Mouse (Mus musculus) liver, embryonic 14 days (tissue): ENCODE results near the gene Atp8b2. TPM values are rescaled to one million over a fixed set of nuclear protein-coding genes. Genes with fewer than 3 reads are reported as not detected.

ENCODE experiments used
- polyA plus RNA-seq: library from polyadenylated mRNA; depleted of rRNA; stranded (reverse); fragments of >200 nt; gene quantifications from 2 replicates; pipeline ENCODE4 v1.2.3, GENCODE M21; 2012; rRNA removed

The Atp8b2 gene
- polyA plus RNA-seq: 2.8 TPM in 2 replicates

DNA sequence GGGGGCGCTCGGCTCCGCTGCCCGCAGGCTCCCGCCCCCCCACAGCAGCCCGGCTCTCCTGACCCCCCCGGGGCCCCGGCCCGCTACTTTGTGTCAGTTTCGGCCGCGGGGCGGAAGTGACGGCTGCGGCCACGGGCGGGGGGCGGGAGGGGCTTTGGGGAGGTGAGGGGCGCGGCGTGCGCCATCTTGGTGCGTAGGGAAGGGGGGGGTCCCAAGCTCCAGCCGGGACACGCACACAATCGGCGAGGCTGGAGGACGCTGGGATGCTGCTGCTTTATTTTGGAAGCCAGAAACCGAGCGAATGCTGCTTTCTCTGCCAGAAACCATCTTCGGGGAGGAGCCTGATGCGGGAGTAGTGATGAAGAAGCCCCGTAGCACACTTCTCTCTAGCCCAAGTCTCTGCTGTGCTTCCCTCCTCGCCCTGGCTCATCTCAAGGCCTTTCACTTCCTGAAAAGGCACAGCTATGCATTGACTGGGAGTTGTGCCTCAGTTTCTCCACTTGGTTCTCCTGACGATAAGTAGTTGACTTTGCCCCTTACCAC, at the start of gene Atp8b2:
Gene Atp8b2 (minus strand): TSS at position 288 of the 543 bp plus-strand sequence.

DNA sequence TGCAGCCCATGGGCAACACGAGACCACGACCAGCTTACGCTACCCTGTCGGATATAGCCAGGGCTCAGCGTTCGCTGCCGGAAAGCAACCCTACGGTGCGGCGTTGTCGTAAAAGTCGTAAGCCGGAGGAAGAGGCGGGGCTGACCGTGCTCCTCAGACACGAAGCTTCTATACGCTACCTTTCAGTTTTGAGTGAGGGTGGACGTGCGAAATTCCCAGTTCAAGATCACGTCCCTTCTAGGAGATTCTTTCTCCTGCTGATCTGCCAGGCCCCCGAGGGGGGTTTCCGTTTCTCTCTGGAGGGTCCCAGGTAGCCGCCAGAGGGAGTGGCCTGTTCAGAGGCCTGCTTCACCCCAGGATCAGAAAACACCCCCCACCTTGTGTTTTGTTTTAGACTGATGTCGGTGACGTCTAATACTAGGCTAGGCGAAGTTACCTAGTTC, 35.3 kb upstream of the Atp8b2 start, which contains the start of gene Hax1:
Gene Hax1 (minus strand): TSS at position 169 of the 443 bp plus-strand sequence.

DNA sequence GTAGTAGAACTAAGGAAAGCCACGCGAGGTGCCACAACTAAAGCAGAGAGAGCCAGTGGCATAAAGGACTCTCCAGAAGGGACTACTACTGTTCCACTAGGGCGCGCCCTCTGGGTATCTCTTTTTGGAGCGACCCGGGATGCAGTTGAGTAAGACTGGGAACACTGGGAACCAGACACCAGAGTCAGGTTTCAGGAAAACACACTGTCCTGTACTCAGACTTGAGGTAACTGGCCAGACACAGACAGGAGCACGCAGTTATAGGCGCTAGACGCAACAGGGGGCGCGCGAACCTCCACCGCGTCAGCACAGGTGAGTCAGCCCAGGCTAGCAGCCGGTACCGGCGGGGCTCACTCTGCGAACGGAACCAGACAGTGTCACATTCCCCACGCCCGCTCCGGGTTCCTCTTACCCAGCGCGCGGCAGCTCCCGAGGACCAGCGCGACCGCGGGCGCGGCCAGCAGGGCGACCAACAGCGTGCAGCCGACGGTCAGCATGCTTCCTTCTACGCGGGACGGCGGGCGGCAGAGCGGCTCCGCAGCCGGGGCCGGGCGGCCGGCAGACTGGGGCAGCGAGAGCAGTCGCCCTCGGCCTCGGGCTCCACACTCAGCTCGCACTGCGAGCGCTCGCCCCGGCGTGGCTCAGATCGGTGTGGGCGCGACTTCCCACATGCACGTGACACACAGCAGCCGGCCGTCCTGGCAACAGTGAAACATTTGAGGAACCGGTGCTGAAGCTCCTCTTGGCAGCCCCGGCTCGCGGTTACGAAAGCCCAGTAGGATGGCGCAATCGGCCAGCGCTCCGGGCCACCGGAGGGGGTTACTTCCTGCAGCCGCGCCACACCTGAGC, 50.5 kb downstream of the Atp8b2 start, which contains the start of gene Il6ra:
Gene Il6ra (minus strand): TSS at position 654 of the 849 bp plus-strand sequence.

Other genes with a start within 250 kb of the Atp8b2 start
- 9.2 and 11.7 TPM in 2 replicates for gene Adar, start 248.5 kb downstream of the Atp8b2 start, polyA plus RNA-seq
- 0.15 TPM in 2 replicates for gene Chrnb2, start 198.9 kb downstream of the Atp8b2 start, polyA plus RNA-seq
- 9.0 and 11.0 TPM in 2 replicates for gene Ube2q1, start 189.9 kb downstream of the Atp8b2 start, polyA plus RNA-seq
- gene She, start 132.1 kb downstream of the Atp8b2 start, polyA plus RNA-seq: 0.60 and 0.61 TPM in 2 replicates
- gene Il6ra, start 50.3 kb downstream of the Atp8b2 start, polyA plus RNA-seq: 0.78 and 1.2 TPM in 2 replicates
- 65.3 and 70.2 TPM in 2 replicates for gene Hax1, start 35.3 kb upstream of the Atp8b2 start, polyA plus RNA-seq
- 17.5 and 23.7 TPM in 2 replicates for gene 4933434E20Rik, start 88.1 kb upstream of the Atp8b2 start, polyA plus RNA-seq
- 52.3 and 56.0 TPM in 2 replicates for gene Ubap2l, start 89.1 kb upstream of the Atp8b2 start, polyA plus RNA-seq
- gene Tpm3, start 109.1 kb upstream of the Atp8b2 start, polyA plus RNA-seq: 84.8 and 95.8 TPM in 2 replicates
- gene Nup210l, start 140.6 kb upstream of the Atp8b2 start, polyA plus RNA-seq: 0.25 and 0.33 TPM in 2 replicates